Mouse (Mus musculus) forebrain, postnatal 0 days (tissue): ENCODE measurements at regions not wholly inside any gene's neighbourhood (a gene's known extent, or its start where the extent isn't known, plus 50 kb on each side); places are given as distances from the start of the nearest gene placed in this dataset.

Experiments used
- ATAC-seq: fragments of 200-750 bp; cut with Nextera tagmentation; 2 replicates; pipeline ENCODE4 v1.8.0; 2017; ENCODE audit warnings: mild to moderate bottlenecking, moderate library complexity
- DNase-seq: peaks from one replicate; pipeline ENCODE4 v3.0.0-alpha.2; 2015
- H3K27ac ChIP-seq: fragments of 300-500 bp; sonication (generic); 2 replicates; pipeline ENCODE4 v1.5.1; 2014; ENCODE audit warnings: low read depth, mild to moderate bottlenecking, antibody characterized with exemption, low read length, moderate library complexity, mixed read lengths
- H3K27me3 ChIP-seq: fragments of 300-500 bp; sonication (generic); 2 replicates; pipeline ENCODE4 v1.6.1; 2014; ENCODE audit warnings: mild to moderate bottlenecking, low read length, mixed read lengths; ENCODE audit not compliant: insufficient read depth
- H3K36me3 ChIP-seq: fragments of 300-500 bp; sonication (generic); 2 replicates; pipeline ENCODE4 v1.6.1; 2014; ENCODE audit warnings: mild to moderate bottlenecking, moderate library complexity; ENCODE audit not compliant: insufficient read depth
- H3K4me1 ChIP-seq: fragments of 300-500 bp; sonication (generic); 2 replicates; pipeline ENCODE4 v1.6.1; 2014; ENCODE audit warnings: antibody characterized with exemption; ENCODE audit not compliant: insufficient read depth
- H3K4me2 ChIP-seq: fragments of 300-500 bp; sonication (generic); 2 replicates; pipeline ENCODE4 v1.6.1; 2014; ENCODE audit warnings: low read depth, mild to moderate bottlenecking, moderate library complexity
- H3K4me3 ChIP-seq: fragments of 300-500 bp; sonication (generic); 2 replicates; pipeline ENCODE4 v1.5.1; 2014; ENCODE audit warnings: low read depth, low read length, mixed read lengths
- H3K9ac ChIP-seq: fragments of 300-500 bp; sonication (generic); 2 replicates; pipeline ENCODE4 v1.6.1; 2014; ENCODE audit warnings: mild to moderate bottlenecking
- H3K9me3 ChIP-seq: fragments of 300-500 bp; sonication (generic); 2 replicates; pipeline ENCODE4 v1.6.1; 2016; ENCODE audit warnings: low read length
- CTCF ChIP-seq: sonication (generic); IDR thresholded peaks from 2 replicates; pipeline ENCODE4 v1.5.1; 2016; ENCODE audit warnings: antibody characterized with exemption, control low read depth, low read depth
- WGBS: fragments of 180-500 bp; shearing (Covaris S2); extraction: QIAGEN DNeasy Blood & Tissue Kit; methylation state at CpG from one replicate; pipeline ENCODE4 v1.1.7; 2014; 5-methylcytosine and 5-hydroxymethylcytosine counted together

- Histone ChIP-seq H3K27ac (no peak overlapping the region), H3K4me1 (no peaks in the 10 kb centered on the region), H3K36me3 (no peaks in the 10 kb centered on the region), H3K4me3 (no peak overlapping the region), H3K4me2 (no peak overlapping the region), H3K9ac (no peak overlapping the region), H3K27me3 (no peaks in the 10 kb centered on the region), H3K9me3 (no peaks in the 10 kb centered on the region)
- no peak for TF ChIP-seq CTCF
- WGBS = 78% methylated on average over 4 of the region's 4 CpGs
- DNase-seq (no peak), ATAC-seq (no peak)
These were observed 452.8 kb downstream of the Cenpc1 start for GRCm38 (mm10) chr5:85612606-85613005.

- Histone ChIP-seq H3K4me3 (no peak overlapping the region), H3K4me2 (no peak overlapping the region), H3K36me3 (no peaks in the 10 kb centered on the region), H3K9ac (no peak overlapping the region), H3K9me3 (no peaks in the 10 kb centered on the region), H3K27ac (no peak overlapping the region), H3K27me3 (no peaks in the 10 kb centered on the region), H3K4me1 (no peaks in the 10 kb centered on the region)
- DNase-seq (no peak), ATAC-seq (no peak)
- no peak for TF ChIP-seq CTCF
- 30% methylated on average over 4 of the region's 4 CpGs for WGBS
These were observed 456.3 kb downstream of the Cenpc1 start for GRCm38 (mm10) chr5:85609104-85609503.

GRCm38 (mm10) chr5:85598164-85598563 lies 467.2 kb downstream of the Cenpc1 start:
- DNase-seq (no peak), ATAC-seq (no peak)
- H3K9me3 ChIP-seq = no peaks in the 10 kb centered on the region
- no peak for TF ChIP-seq CTCF
- H3K27me3 ChIP-seq = no peaks in the 10 kb centered on the region
- no peaks in the 10 kb centered on the region for H3K36me3 ChIP-seq
- H3K4me3 ChIP-seq = no peak overlapping the region
- no peaks in the 10 kb centered on the region for H3K4me1 ChIP-seq
- no peak overlapping the region for H3K9ac ChIP-seq
- H3K27ac ChIP-seq = no peak overlapping the region
- no peak overlapping the region for H3K4me2 ChIP-seq

- 27% methylated on average over 1 of the region's 1 CpGs for WGBS
- ATAC-seq = no peak
These were observed 470.3 kb downstream of the Cenpc1 start for GRCm38 (mm10) chr5:85595082-85595447.

GRCm38 (mm10) chr5:85594413-85595081 lies 470.8 kb downstream of the Cenpc1 start:
- Histone ChIP-seq H3K27ac (no peak overlapping the region), H3K27me3 (no peaks in the 10 kb centered on the region), H3K4me3 (no peak overlapping the region), H3K9ac (no peak overlapping the region), H3K36me3 (no peaks in the 10 kb centered on the region), H3K4me1 (no peaks in the 10 kb centered on the region), H3K4me2 (no peak overlapping the region), H3K9me3 (no peaks in the 10 kb centered on the region)
- WGBS = 20% methylated on average over 4 of the region's 4 CpGs
- ATAC-seq (peak; percentile 27; the same call in 1 of the 2 replicates), DNase-seq (peak; percentile 53)
- TF ChIP-seq CTCF = no peak

More at GRCm38 (mm10) chr5:85595082-85595447, 470.3 kb downstream of the Cenpc1 start:
- Histone ChIP-seq H3K9me3 (no peaks in the 10 kb centered on the region), H3K4me3 (no peak overlapping the region), H3K27ac (no peak overlapping the region), H3K9ac (no peak overlapping the region), H3K36me3 (no peaks in the 10 kb centered on the region), H3K4me2 (no peak overlapping the region), H3K4me1 (no peaks in the 10 kb centered on the region), H3K27me3 (no peaks in the 10 kb centered on the region)
- no peak for TF ChIP-seq CTCF
- no peak for DNase-seq

GRCm38 (mm10) chr5:85592236-85592635 lies 473.1 kb downstream of the Cenpc1 start:
- TF ChIP-seq CTCF = no peak
- no peaks in the 10 kb centered on the region for H3K36me3 ChIP-seq
- no peak overlapping the region for H3K27ac ChIP-seq
- H3K4me1 ChIP-seq = no peaks in the 10 kb centered on the region
- no peaks in the 10 kb centered on the region for H3K27me3 ChIP-seq
- ATAC-seq = no peak
- no peaks in the 10 kb centered on the region for H3K9me3 ChIP-seq
- H3K4me3 ChIP-seq = no peak overlapping the region
- H3K4me2 ChIP-seq = no peak overlapping the region
- H3K9ac ChIP-seq = no peak overlapping the region
- 68% methylated on average over 3 of the region's 3 CpGs for WGBS
- no peak for DNase-seq

GRCm38 (mm10) chr5:85586727-85587126 lies 478.7 kb downstream of the Cenpc1 start:
- Histone ChIP-seq H3K4me2 (no peak overlapping the region), H3K27ac (no peak overlapping the region), H3K36me3 (no peaks in the 10 kb centered on the region), H3K9me3 (no peaks in the 10 kb centered on the region), H3K9ac (no peak overlapping the region), H3K27me3 (no peaks in the 10 kb centered on the region), H3K4me1 (no peaks in the 10 kb centered on the region), H3K4me3 (no peak overlapping the region)
- TF ChIP-seq CTCF = peak; percentile 50
- ATAC-seq = no peak
- DNase-seq = peak; percentile 34
- WGBS = 34% methylated on average over 3 of the region's 3 CpGs
